Mouse (Mus musculus): ENCODE measurements at regions not wholly inside any gene's neighbourhood (a gene's known extent, or its start where the extent isn't known, plus 50 kb on each side); places are given as distances from the start of the nearest gene placed in this dataset.

DNA sequence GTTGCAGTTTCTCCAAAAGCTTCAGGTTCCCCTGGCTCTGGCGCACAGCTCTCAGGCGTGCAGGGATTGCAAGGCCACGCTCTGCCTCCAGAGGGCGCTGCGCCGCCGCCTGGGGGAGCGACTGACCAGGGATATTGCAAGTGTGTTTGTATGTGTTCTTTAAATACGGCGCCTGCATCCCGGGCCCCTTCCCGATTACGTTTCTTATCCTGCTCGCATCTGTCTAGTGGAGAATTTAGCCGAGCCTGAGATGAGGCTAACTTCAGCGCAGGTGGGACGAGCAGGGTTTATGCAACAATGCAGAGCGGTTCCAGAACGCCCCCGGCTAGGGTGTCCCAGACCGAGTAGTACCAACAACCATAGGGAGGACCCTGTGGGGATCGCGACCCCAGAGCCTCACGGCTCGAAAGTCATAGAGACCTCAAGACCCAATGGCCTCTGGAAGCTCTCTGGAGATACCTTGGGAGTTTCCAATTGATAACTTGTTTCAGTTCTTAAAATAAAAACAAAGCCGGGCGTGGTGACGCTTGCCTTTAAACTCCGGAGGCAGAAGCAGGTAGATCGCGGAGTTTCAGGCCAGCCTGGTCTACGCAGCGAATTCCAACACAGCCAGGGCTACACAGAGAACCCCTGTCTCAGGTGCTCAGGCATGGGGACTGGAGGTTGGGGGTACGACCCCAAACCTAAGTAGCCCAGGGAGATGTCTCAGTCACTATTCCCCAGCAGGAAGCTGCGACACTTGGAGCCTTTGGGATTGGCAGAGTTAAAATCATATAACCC, 87.8 kb upstream of the Sertad2 start:
- in situ Hi-C loops (cut with MboI; ENCODE audit: low pct_unique_long_range_greater_than_20kb in 1 of 2, low sequenced_read_pairs in 2 of 2, unreplicated experiment in 1 of 2), result loop anchor here (10.0 to 25.0 kb wide), 2 partner anchors 182 to 200 kb away; no protein-coding TSS in a partner anchor

DNA sequence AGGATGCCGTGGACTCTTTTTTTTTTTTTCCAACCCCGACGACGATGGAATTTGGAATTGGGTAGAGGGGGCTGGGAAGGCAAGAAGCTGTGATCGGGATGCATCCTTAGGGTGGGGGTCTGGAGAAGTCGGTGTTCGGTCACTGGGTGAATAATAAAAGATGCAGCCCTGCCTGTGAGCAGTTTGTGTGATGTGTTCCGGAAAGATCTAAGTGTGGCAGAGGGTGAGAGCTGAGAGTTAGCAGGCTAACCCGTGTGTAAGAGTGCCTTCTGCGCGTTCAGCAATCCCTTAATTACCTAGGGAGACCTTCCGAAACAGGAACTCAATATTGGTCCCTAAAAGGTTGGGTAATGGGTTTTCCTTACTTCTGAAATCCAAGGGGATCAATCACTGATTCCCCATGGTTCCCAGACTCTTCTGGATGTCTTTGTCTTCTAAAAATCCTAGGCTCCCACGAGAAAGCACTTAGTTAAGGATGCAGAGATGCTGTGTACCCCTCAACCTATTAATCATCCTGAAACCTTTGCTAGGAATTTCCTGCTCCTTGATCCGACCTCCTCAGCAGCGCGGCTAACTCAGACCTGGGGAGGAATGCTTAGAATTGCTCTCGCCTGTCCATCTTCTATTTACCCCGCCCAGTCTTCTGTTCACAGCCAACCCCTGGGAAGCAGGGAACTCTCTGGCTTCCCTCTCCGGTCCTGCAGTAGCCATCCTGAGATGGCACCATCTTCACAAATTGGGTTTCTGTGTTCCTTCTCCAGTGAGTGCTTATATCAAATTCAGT, 87.0 kb upstream of the Sertad2 start:
- in situ Hi-C loops (cut with MboI; ENCODE audit: low pct_unique_long_range_greater_than_20kb in 1 of 2, low sequenced_read_pairs in 2 of 2, unreplicated experiment in 1 of 2), result loop anchor here (10.0 to 25.0 kb wide), 2 partner anchors 181 to 199 kb away; no protein-coding TSS in a partner anchor

DNA sequence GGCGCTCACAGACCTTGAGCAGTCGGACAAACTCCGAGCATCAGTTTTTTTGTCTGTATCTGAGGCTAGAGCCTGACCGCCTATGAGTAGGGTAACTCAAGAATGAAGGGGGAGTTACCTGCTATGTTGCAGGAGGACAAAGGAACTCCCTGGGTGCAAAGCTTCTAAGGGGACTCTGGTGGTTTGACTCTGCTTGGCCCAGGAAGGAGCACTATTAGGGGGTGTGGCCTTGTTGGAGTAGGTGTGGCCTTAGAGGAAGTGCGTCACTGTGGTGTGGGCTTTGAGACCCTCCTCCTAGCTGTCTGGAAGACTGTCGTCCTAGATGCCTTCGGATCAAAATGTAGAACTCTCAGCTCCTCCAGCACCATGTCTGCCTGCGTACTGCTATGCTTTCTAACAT, 83.9 kb upstream of the Sertad2 start:
- in situ Hi-C loops (cut with MboI; ENCODE audit: low pct_unique_long_range_greater_than_20kb in 1 of 2, low sequenced_read_pairs in 2 of 2, unreplicated experiment in 1 of 2), result loop anchor here (10.0 to 25.0 kb wide), 2 partner anchors 178 to 196 kb away; no protein-coding TSS in a partner anchor

DNA sequence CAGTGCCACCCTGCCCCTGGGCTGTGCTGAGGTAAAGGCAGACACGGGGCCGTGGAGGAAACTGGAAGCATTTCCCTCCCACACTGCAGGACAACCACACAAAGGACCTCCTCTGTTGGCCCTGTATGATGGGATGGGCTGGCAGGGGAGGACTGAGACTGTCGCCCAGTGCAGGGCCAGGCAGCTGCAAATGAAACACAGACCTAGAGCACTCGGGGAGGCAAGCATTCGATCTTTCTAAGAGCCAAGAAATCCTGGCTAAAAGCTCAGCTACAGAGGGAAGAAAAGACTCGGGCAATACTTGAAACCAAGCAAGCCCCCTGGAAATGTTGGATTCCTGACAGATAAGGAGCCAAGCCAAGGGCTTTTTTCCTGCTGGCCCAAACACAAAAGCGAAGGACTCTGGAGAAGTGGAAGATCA, 82.5 kb upstream of the Sertad2 start:
- in situ Hi-C loops (cut with MboI; ENCODE audit: low pct_unique_long_range_greater_than_20kb in 1 of 2, low sequenced_read_pairs in 2 of 2, unreplicated experiment in 1 of 2), result loop anchor here in 1 of 2 experiments (25.0 kb wide), 1 partner anchor 177 kb away; no protein-coding TSS in a partner anchor

DNA sequence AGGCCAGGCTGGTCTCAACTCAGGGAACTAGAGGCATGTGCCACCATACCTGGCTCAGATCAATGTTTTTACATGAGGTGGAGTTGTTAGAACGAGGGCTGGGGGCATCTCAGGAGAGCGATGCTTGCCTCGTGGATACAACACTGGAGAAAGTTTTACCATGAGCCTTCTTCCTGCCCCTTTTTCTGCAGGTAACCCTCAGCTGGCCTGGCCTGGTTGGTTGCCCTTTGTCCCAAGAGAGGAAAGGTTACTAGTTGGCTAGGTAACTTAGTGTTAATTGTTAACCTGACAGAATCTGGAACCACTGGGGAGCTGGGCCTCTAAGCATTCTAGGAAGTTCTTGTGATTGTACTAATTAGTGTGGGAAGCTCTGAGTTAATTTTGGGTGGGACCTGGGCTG, 81.0 kb upstream of the Sertad2 start:
- in situ Hi-C loops (cut with MboI; ENCODE audit: low pct_unique_long_range_greater_than_20kb in 1 of 2, low sequenced_read_pairs in 2 of 2, unreplicated experiment in 1 of 2), result loop anchor here in 1 of 2 experiments (25.0 kb wide), 1 partner anchor 175 kb away; no protein-coding TSS in a partner anchor

DNA sequence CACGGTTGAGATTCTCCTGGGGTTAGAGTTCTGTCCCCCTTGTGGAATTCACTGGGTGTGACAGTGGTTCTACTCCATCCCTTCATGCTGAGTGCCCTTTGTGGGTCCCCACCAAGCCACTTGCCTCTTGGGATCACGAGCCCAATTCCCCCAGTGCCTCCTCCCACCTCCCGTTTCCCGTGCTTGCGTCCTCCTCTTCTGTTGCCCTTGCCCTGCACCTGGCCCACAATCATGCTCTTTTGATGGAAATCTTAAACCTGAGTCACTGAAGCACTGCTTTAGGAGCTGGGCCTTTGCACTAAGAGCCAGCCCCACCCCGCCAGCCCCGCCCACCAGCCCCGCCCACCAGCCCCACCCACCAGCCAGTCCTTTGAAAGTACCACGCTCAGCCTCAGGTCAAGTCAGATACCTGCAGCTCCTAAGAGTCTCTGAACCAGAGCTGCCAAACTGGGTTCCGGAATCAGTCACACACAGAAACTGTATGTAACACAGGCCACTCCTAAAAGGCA, 79.8 kb upstream of the Sertad2 start:
- in situ Hi-C loops (cut with MboI; ENCODE audit: low pct_unique_long_range_greater_than_20kb in 1 of 2, low sequenced_read_pairs in 2 of 2, unreplicated experiment in 1 of 2), result loop anchor here in 1 of 2 experiments (25.0 kb wide), 1 partner anchor 174 kb away; no protein-coding TSS in a partner anchor

DNA sequence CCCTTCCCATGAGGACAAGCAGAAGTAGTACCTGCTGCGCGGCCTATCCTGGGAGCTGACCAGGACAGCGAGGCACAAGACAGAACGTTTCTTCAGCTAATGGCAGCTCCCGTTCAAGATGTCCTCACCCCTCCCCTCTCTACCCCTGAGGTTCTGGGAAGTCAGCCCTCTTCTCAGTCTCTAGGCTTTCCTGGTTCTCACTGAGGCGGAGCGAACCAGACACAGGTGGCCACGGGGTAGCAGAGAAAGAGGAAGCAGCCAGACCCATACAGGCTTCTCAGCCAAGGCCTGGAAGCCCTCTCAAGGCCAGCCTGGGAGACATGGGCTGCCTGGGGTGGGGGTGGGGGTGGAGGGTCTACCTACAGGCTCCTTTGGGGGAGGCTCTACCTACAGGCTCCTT, 78.5 kb upstream of the Sertad2 start:
- in situ Hi-C loops (cut with MboI; ENCODE audit: low pct_unique_long_range_greater_than_20kb in 1 of 2, low sequenced_read_pairs in 2 of 2, unreplicated experiment in 1 of 2), result loop anchor here in 1 of 2 experiments (25.0 kb wide), 1 partner anchor 173 kb away; no protein-coding TSS in a partner anchor

DNA sequence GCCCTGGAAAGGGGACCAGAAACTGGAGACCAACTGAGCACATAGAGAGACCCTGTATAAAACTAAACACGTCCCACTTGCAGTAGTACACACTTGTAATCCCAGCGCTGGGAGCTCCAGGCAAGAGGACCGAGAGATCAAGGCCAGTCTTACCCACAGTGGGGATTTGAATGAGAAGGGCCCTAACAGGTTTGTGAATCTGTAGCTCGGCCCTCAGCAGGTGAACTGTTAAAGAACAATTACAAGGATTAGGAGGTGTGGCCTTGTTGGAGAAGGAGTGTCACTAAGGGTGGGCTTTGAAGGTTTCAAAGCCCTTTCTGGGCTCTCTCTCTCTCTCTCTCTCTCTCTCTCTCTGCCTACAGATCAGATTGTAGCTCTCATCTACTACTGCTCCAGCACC, 76.5 kb upstream of the Sertad2 start:
- in situ Hi-C loops (cut with MboI; ENCODE audit: low pct_unique_long_range_greater_than_20kb in 1 of 2, low sequenced_read_pairs in 2 of 2, unreplicated experiment in 1 of 2), result loop anchor here in 1 of 2 experiments (25.0 kb wide), 1 partner anchor 171 kb away; no protein-coding TSS in a partner anchor

DNA sequence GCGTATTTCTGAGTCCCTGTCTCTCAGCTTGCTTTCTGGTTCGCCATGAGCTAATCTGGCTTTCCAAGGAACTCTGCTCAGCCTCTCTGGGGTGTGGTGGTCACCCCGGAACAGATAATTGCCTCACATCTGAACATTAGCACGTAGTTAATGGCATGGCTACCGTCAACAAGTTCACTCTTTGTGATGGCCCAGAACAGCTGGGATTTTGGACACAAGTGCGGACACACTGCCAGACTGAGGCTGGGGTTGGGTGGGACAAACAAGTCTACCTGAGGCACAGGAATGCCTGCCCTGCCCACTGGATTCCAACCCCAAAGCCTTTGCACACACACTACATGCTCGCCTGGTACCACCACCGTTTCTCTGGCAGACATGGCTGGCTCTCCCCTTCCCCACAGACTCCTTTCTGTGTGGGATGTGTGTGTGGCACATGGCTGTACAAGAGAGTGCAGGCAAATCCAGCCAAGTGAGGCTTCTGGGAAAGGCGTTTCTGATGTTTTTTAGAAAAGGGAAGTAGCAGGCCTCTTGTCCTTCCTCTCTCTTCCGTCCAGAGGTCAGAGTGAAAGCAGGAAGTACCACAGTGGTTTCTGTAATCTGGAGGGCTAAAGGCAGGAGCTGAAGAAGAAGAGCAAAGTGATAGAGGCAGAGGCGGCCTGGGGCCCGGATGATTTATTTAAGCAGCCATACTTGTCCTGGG, 74.6 kb upstream of the Sertad2 start:
- in situ Hi-C loops (cut with MboI; ENCODE audit: low pct_unique_long_range_greater_than_20kb in 1 of 2, low sequenced_read_pairs in 2 of 2, unreplicated experiment in 1 of 2), result loop anchor here in 1 of 2 experiments (25.0 kb wide), 1 partner anchor 169 kb away; no protein-coding TSS in a partner anchor

DNA sequence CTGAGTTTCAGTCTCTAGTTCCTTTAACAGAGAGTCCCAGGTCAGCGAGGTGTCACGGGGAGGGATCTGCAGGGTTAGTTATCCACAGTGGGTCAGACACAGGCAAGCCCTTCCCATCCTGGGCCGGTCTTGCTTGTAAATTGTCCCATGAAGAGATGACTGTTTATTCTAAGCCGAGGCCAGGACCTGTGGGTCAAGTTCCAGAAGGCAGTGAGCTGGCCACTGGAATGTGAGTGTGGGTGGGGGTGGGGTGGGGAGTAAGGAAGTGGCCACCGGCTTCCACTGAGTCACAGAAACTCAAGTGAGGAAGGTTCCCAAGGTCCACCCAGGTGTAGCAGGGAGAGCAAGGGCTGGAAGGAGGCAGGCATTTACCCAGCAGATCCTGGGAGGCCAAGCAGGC, 73.7 kb upstream of the Sertad2 start:
- in situ Hi-C loops (cut with MboI; ENCODE audit: low pct_unique_long_range_greater_than_20kb in 1 of 2, low sequenced_read_pairs in 2 of 2, unreplicated experiment in 1 of 2), result loop anchor here in 1 of 2 experiments (25.0 kb wide), 1 partner anchor 168 kb away; no protein-coding TSS in a partner anchor

DNA sequence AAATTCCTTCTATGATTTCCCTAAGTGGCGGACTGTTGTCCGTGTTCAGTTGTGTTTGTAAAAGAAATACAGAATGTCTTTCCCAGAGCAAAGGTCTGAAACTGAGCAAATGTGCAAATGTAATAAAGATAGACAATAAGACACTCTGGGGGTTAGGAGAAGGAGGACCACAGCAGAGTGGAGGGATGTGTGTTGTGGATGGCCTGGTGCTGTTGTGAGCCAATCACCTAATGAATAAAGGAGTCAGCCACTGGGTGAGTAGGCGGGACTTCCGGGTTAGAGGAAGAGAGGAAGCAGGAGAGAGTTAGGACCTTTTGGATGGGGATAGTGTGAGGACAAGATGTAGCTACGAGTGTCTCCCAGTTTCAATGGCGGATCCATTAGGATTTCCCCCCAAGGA, 72.7 kb upstream of the Sertad2 start:
- in situ Hi-C loops (cut with MboI; ENCODE audit: low pct_unique_long_range_greater_than_20kb in 1 of 2, low sequenced_read_pairs in 2 of 2, unreplicated experiment in 1 of 2), result loop anchor here in 1 of 2 experiments (25.0 kb wide), 1 partner anchor 167 kb away; no protein-coding TSS in a partner anchor

DNA sequence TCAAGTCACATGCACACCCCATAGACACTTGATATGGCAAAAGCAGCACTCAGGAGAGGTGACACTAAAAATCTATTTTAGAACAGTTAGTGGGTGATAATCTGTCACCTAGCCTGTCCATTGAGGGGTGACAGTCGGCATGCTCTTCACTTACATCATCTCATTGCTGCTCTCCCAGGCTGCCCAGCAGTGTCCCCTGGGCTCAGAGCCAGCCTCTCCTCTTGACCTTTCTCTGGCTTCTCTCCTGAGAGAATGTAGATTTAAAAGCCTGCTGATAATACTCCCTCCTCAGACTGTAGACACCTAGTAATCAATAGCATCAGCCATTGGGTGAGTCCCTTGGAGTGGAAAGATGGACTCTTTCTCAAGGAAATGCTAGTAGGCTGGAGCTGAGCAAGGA, 70.7 kb upstream of the Sertad2 start:
- in situ Hi-C loops (cut with MboI; ENCODE audit: low pct_unique_long_range_greater_than_20kb in 1 of 2, low sequenced_read_pairs in 2 of 2, unreplicated experiment in 1 of 2), result loop anchor here in 1 of 2 experiments (25.0 kb wide), 1 partner anchor 165 kb away; no protein-coding TSS in a partner anchor

DNA sequence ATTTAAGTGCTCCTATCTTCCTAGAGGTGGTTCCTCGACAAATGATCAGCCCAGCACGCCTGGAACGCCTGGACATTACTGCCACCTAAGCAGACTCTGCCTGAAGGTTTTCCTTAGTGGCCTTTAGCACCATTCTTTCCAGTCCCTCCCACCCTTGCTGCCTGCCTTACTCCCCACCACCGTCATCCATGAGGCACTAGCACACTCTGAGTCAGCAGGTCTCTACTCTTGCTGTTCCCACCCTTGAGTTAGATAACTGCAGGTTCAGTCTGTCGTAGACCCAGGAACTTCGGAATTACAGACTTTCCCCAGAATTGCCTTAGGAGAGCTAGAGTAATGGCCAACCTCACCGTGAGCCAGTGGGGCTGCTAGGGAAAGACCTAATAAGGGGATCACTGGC, 67.4 kb upstream of the Sertad2 start:
- in situ Hi-C loops (cut with MboI; ENCODE audit: low pct_unique_long_range_greater_than_20kb in 1 of 2, low sequenced_read_pairs in 2 of 2, unreplicated experiment in 1 of 2), result no loop called here

DNA sequence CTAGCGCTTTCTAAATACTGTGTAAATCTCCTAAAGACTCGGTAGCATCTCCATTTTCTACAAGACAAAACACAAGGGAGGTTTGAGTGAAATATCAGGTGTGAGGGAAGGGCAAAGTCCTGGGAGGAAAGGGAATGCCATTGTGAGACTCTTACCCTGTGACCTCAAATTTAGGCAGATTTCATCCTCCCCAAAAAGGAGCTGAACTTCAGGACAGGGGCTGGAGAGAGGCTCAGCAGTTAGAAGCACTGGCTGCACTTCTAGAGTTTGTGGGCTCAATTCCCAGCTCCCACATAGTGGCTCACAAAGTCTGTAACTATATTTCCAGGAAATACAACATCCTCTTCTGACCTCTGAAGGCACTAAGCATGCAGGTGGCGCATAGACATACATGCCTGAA, 66.6 kb upstream of the Sertad2 start:
- in situ Hi-C loops (cut with MboI; ENCODE audit: low pct_unique_long_range_greater_than_20kb in 1 of 2, low sequenced_read_pairs in 2 of 2, unreplicated experiment in 1 of 2), result no loop called here

DNA sequence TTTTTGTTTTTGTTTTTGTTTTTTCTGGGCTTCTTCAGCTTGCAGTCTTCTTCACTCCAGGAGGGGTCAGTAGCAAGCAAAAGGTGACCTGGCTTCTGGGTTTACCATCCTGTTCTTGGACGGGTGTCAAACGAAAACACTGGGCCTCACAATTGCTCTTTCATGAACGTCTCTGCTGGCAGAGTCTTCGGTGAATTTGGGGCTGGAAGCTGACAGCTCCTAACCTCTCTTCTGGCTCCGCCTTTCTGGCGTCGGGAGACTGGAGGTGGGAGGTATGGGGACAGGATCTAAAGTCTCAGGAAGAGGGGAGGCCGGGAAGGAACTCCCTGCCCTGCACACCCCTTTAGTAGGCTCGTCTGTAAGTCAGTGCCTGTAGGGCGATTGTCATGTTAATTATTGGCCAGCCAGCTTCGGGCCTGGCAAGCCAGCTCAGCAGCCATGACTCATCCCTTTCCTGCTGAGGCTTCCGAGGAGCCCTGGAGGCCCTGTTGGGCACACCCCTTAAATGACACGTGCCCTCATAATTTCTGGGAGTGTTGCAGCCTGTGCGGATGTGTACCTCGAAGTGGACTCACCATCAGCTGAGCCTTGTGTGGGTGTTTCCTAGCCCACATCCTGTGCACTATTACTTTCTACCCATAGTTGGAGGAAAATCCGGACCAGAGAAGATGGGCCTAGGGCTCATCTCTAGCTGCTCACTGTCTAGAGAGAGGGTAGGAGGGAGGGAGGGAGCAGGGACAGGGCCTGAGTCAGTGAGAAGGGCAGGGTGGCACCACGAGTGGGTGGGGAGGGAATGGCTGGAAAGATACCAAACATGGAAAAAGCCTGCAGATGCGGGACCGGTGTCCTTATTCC, 65.6 kb upstream of the Sertad2 start:
- in situ Hi-C loops (cut with MboI; ENCODE audit: low pct_unique_long_range_greater_than_20kb in 1 of 2, low sequenced_read_pairs in 2 of 2, unreplicated experiment in 1 of 2), result no loop called here

DNA sequence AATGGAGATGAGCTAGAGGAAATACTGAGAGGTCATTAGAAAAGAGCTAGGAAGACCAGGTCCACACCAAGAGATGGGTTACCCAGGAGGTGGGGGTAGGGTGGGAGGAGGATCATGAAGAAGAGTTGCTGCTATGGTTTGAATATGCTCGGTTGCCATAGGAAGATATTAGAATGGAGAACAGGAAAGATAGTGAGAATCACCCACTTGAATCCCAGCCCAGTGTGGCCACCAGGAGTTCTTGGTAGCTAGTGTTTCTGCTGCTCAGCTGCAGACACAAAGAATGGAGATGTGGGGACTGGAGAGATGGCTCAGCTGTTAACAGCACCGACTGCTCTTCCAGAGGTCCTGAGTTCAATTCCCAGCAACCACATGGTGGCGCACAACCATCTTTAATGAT, 62.4 kb upstream of the Sertad2 start:
- in situ Hi-C loops (cut with MboI; ENCODE audit: low pct_unique_long_range_greater_than_20kb in 1 of 2, low sequenced_read_pairs in 2 of 2, unreplicated experiment in 1 of 2), result no loop called here

DNA sequence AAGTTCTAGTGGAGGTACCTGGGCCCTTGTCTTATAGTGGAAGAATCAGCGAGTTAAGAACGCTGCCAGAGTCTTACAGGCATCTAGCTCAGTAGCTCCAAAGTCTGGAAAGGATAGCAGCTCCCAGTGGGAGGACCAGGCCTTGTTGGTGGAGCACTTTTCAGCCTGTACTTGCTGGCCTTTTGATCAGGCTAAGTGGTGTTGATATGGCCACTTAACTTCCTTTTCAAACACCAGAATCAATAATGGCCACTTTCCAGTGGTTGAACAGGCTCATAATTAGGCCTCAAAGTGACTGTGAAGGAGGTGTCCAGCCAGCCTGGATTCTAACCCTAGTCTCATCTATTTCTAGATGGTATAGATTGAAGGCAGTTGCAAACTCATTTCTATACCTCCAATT, 57.7 kb upstream of the Sertad2 start:
- in situ Hi-C loops (cut with MboI; ENCODE audit: low pct_unique_long_range_greater_than_20kb in 1 of 2, low sequenced_read_pairs in 2 of 2, unreplicated experiment in 1 of 2), result no loop called here
